Mouse (Mus musculus): Measurements from ENCODE around the gene Aspn.
"Not testable (repeated sequence)": the region's sequence is repeated elsewhere in the genome, so short reads cannot be mapped to it uniquely, and the experiment has no call there.

The Aspn gene

DNA sequence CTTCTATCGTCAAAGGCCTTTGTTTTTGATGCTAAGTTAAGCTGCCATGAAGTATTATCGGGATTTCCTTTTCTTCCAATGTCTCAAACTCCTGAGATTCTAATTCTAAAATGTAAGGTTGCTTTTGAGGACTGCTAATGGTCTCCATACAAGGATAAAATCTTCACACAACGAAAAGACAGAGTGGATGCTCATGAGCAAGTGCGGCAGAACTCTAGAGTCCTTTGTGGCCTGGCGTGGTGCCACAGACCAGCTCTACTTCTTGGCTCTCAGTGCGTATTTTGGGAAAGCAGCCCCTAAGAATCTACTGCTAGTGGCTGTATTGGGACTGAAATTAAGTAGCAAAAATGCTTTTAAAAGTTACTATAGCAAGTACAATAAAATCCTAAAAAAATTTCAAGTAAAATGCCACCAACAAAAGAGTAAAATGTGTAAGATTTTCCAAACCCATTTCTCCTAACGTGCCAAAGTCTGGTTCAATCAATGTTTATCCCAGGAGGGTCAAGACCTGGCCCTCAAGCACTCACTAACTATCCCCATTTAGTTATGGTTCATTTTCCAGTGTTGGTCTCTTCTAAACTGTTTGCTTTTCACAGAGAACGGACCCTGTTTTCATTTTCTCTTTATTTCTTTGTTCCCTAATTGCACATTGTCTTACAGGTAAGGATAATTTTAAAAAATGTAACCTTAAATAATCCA lies 40.2 kb downstream of the Aspn start:
- peak in 1 of 2 experiments; percentile 10 for DNase-seq

GRCm38 (mm10) chr13:49586062-49586461 lies 41.8 kb downstream of the Aspn start:
- no peak for DNase-seq

GRCm38 (mm10) chr13:49602541-49602940 lies 58.3 kb downstream of the Aspn start:
- DNase-seq, result not testable (repeated sequence)

- no peak for DNase-seq
Observed at GRCm38 (mm10) chr13:49603603-49604002, 59.4 kb downstream of the Aspn start.

GRCm38 (mm10) chr13:49607714-49608113 lies 63.5 kb downstream of the Aspn start, which contains the start of gene Ogn:
TSS of gene Ogn (plus strand) at chr13:49608046.
- no peak for DNase-seq

- DNase-seq, result no peak
Observed at GRCm38 (mm10) chr13:49608589-49609322, 64.5 kb downstream of the Aspn start.

DNA sequence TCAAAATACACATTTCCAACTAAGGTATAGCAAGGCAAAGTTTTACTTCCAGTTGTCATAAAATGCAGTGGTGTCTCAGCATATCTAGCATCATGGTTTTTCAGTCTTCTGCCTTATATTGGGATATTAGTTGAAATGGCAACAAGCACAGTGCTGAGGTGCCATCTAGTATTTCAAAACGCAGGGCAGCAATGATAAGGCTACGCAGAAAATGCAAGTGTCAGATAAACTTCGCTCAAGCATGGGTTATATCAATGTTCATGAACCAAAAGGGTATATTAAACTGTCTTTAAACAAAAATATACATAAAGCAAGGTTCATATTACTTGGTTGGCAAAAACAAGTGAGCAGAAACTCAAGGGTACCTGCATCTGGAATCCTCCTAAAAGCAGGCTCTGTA lies 72.8 kb downstream of the Aspn start:
- DNase-seq, result no peak
